Mouse (Mus musculus): ENCODE measurements at regions not wholly inside any gene's neighbourhood (a gene's known extent, or its start where the extent isn't known, plus 50 kb on each side); places are given as distances from the start of the nearest gene placed in this dataset.
"Not testable (repeated sequence)": the region's sequence is repeated elsewhere in the genome, so short reads cannot be mapped to it uniquely, and the experiment has no call there.

DNA sequence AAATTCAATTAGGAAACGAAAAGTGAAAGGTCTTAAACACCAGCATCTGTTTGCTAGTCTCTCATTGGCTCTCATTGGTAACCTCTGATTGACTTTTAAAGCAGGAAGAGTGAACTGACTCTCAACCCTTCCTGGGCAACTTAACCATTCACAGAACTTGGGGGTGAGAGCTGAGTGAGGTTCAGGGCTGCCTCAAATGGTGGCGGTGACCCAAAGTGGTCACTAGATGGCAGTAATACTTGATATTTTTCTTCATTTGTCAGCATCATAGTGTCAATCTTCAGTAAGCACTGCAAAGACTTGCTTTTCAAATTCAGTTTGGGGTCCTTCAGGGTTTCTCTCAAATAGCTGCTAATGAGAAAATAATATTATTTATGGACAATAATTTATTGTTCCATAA, 211.6 kb downstream of the Rab10 start:
- H3K4me2 ChIP-seq (ENCODE audit: insufficient read depth, low read depth, poor library complexity, severe bottlenecking); H3K9me3 ChIP-seq (replicated peaks; ENCODE audit: low read length); H3K36me3 ChIP-seq (replicated peaks in 1 of 2; ENCODE audit: control insufficient read depth in 1 of 2, insufficient read depth in 1 of 2, low read length in 1 of 2); in situ Hi-C loops (cut with MboI; ENCODE audit: low pct_ligation_motif_present, low pct_unique_long_range_greater_than_20kb, low sequenced_read_pairs); H3K27me3 ChIP-seq (replicated peaks); H3K27ac ChIP-seq (ENCODE audit: insufficient read depth, low read depth); H3K4me3 ChIP-seq (replicated peaks in 1 of 3; ENCODE audit: low read depth in 2 of 3, low read length in 2 of 3, poor library complexity in 1 of 3); H3K79me2 ChIP-seq (replicated peaks; ENCODE audit: control insufficient read depth, extremely low read depth, insufficient read depth, poor library complexity, severe bottlenecking); dilution Hi-C loops (cut with MboI; ENCODE audit: extremely low pct_ligation_motif_present, extremely low pct_unique_long_range_greater_than_20kb, low sequenced_read_pairs); H3K9ac ChIP-seq (ENCODE audit: insufficient read depth, low read depth); H3K4me1 ChIP-seq (ENCODE audit: control insufficient read depth in 1 of 2, insufficient read depth in 2 of 2): not testable (repeated sequence)
- peak in 1 of 2 experiments; percentile 37; a peak in 1 of 4 replicates for TF ChIP-seq CTCF (conservative IDR thresholded peaks at IDR 0.05 in 1 of 2, IDR thresholded peaks at IDR 0.05 in 1 of 2; ENCODE audit: low read depth in 2 of 2, low read length in 2 of 2)
- peak; percentile 12 for TF ChIP-seq RAD21 (IDR thresholded peaks at IDR 0.05; ENCODE audit: low read depth, low read length)
- TF ChIP-seq SMC3 (IDR thresholded peaks at IDR 0.05; ENCODE audit: low read depth, low read length), result peak; percentile 22; the same call in 1 of the 2 replicates
- peak; percentile 34 for DNase-seq (ENCODE audit: extremely low read depth)

- in situ Hi-C loops (cut with MboI; ENCODE audit: low pct_ligation_motif_present, low pct_unique_long_range_greater_than_20kb, low sequenced_read_pairs), result no loop called here
- no peak overlapping the region for H3K9ac ChIP-seq (ENCODE audit: insufficient read depth, low read depth)
- no peaks in the 10 kb centered on the region for H3K4me1 ChIP-seq (ENCODE audit: control insufficient read depth in 1 of 2, insufficient read depth in 2 of 2)
- no peak overlapping the region for H3K27ac ChIP-seq (ENCODE audit: insufficient read depth, low read depth)
- DNase-seq (ENCODE audit: extremely low read depth), result no peak
- dilution Hi-C loops (cut with MboI; ENCODE audit: extremely low pct_ligation_motif_present, extremely low pct_unique_long_range_greater_than_20kb, low sequenced_read_pairs), result no loop called here
- no peaks in the 10 kb centered on the region for H3K36me3 ChIP-seq (replicated peaks in 1 of 2; ENCODE audit: control insufficient read depth in 1 of 2, insufficient read depth in 1 of 2, low read length in 1 of 2)
- H3K4me3 ChIP-seq (replicated peaks in 1 of 3; ENCODE audit: low read depth in 2 of 3, low read length in 2 of 3, poor library complexity in 1 of 3), result no peak overlapping the region
- no peaks in the 10 kb centered on the region for H3K79me2 ChIP-seq (replicated peaks; ENCODE audit: control insufficient read depth, extremely low read depth, insufficient read depth, poor library complexity, severe bottlenecking)
- no peak overlapping the region for H3K4me2 ChIP-seq (ENCODE audit: insufficient read depth, low read depth, poor library complexity, severe bottlenecking)
- no peaks in the 10 kb centered on the region for H3K9me3 ChIP-seq (replicated peaks; ENCODE audit: low read length)
- H3K27me3 ChIP-seq (replicated peaks), result no peaks in the 10 kb centered on the region
- TF ChIP-seq MAZ (IDR thresholded peaks at IDR 0.05; ENCODE audit: low read depth, low read length) (no peak), CTCF (conservative IDR thresholded peaks at IDR 0.05 in 1 of 2, IDR thresholded peaks at IDR 0.05 in 1 of 2; ENCODE audit: low read depth in 2 of 2, low read length in 2 of 2) (no peak), USF1 (IDR thresholded peaks at IDR 0.05; ENCODE audit: low read depth, low read length) (no peak), GABPA (IDR thresholded peaks at IDR 0.05; ENCODE audit: insufficient replicate concordance, low read depth, low read length) (no peak)
Observed at GRCm38 (mm10) chr12:3094509-3094908, 215.3 kb downstream of the Rab10 start.

DNA sequence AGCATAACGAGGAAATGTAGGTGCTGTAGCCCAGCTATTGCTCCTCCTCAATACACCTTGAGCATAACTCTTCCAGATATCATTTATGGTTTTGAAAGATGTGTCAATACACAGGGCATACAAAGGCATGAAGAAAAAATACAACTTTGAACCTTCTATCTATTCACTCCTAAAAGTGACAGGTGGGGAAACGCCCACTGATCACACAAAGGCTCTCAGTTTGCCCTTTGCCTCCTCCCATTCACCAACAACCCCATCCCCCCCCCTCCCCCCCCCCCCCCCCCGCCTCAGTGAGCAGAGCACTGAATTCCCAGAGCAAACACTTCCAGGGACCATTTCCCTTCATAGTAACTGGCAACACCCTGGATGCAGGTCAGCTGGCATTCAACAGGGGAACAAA, 216.8 kb downstream of the Rab10 start:
- H3K36me3 ChIP-seq (replicated peaks in 1 of 2; ENCODE audit: control insufficient read depth in 1 of 2, insufficient read depth in 1 of 2, low read length in 1 of 2); H3K9ac ChIP-seq (ENCODE audit: insufficient read depth, low read depth); DNase-seq (ENCODE audit: extremely low read depth); H3K79me2 ChIP-seq (replicated peaks; ENCODE audit: control insufficient read depth, extremely low read depth, insufficient read depth, poor library complexity, severe bottlenecking); in situ Hi-C loops (cut with MboI; ENCODE audit: low pct_ligation_motif_present, low pct_unique_long_range_greater_than_20kb, low sequenced_read_pairs); H3K27me3 ChIP-seq (replicated peaks); dilution Hi-C loops (cut with MboI; ENCODE audit: extremely low pct_ligation_motif_present, extremely low pct_unique_long_range_greater_than_20kb, low sequenced_read_pairs); H3K27ac ChIP-seq (ENCODE audit: insufficient read depth, low read depth); H3K4me3 ChIP-seq (replicated peaks in 1 of 3; ENCODE audit: low read depth in 2 of 3, low read length in 2 of 3, poor library complexity in 1 of 3); H3K4me2 ChIP-seq (ENCODE audit: insufficient read depth, low read depth, poor library complexity, severe bottlenecking); H3K4me1 ChIP-seq (ENCODE audit: control insufficient read depth in 1 of 2, insufficient read depth in 2 of 2); H3K9me3 ChIP-seq (replicated peaks; ENCODE audit: low read length): not testable (repeated sequence)

DNA sequence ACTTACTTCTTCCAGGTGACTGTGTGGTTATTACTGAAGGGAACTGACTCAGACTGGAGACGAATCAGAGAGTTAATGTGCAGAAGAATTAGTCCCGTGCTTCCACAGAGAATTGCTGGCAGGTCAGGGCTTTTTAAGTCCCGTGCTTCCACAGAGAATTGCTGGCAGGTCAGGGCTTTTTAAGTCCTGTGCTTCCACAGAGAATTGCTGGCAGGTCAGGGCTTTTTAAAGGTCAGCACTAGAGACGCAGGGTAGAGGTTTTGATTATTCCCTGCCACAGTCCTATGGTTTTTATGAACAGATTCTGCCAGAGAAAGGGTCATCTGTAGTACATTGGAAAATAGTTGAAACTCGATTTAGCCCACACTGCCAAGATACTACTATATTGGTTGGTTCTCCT, 260.2 kb downstream of the Rab10 start:
- dilution Hi-C loops (cut with MboI; ENCODE audit: extremely low pct_ligation_motif_present, extremely low pct_unique_long_range_greater_than_20kb, low sequenced_read_pairs); H3K36me3 ChIP-seq (replicated peaks in 1 of 2; ENCODE audit: control insufficient read depth in 1 of 2, insufficient read depth in 1 of 2, low read length in 1 of 2); H3K27ac ChIP-seq (ENCODE audit: insufficient read depth, low read depth); H3K4me3 ChIP-seq (replicated peaks in 1 of 3; ENCODE audit: low read depth in 2 of 3, low read length in 2 of 3, poor library complexity in 1 of 3); in situ Hi-C loops (cut with MboI; ENCODE audit: low pct_ligation_motif_present, low pct_unique_long_range_greater_than_20kb, low sequenced_read_pairs); H3K4me2 ChIP-seq (ENCODE audit: insufficient read depth, low read depth, poor library complexity, severe bottlenecking); DNase-seq (ENCODE audit: extremely low read depth); H3K4me1 ChIP-seq (ENCODE audit: control insufficient read depth in 1 of 2, insufficient read depth in 2 of 2); H3K79me2 ChIP-seq (replicated peaks; ENCODE audit: control insufficient read depth, extremely low read depth, insufficient read depth, poor library complexity, severe bottlenecking); H3K9me3 ChIP-seq (replicated peaks; ENCODE audit: low read length); H3K27me3 ChIP-seq (replicated peaks); H3K9ac ChIP-seq (ENCODE audit: insufficient read depth, low read depth): not testable (repeated sequence)

GRCm38 (mm10) chr12:3018446-3018845, 291.3 kb downstream of the Rab10 start:
- H3K9ac ChIP-seq (ENCODE audit: insufficient read depth, low read depth); H3K9me3 ChIP-seq (replicated peaks; ENCODE audit: low read length); DNase-seq (ENCODE audit: extremely low read depth); H3K4me1 ChIP-seq (ENCODE audit: control insufficient read depth in 1 of 2, insufficient read depth in 2 of 2); H3K27me3 ChIP-seq (replicated peaks); H3K79me2 ChIP-seq (replicated peaks; ENCODE audit: control insufficient read depth, extremely low read depth, insufficient read depth, poor library complexity, severe bottlenecking); H3K36me3 ChIP-seq (replicated peaks in 1 of 2; ENCODE audit: control insufficient read depth in 1 of 2, insufficient read depth in 1 of 2, low read length in 1 of 2); H3K27ac ChIP-seq (ENCODE audit: insufficient read depth, low read depth); dilution Hi-C loops (cut with MboI; ENCODE audit: extremely low pct_ligation_motif_present, extremely low pct_unique_long_range_greater_than_20kb, low sequenced_read_pairs); H3K4me3 ChIP-seq (replicated peaks in 1 of 3; ENCODE audit: low read depth in 2 of 3, low read length in 2 of 3, poor library complexity in 1 of 3); in situ Hi-C loops (cut with MboI; ENCODE audit: low pct_ligation_motif_present, low pct_unique_long_range_greater_than_20kb, low sequenced_read_pairs); H3K4me2 ChIP-seq (ENCODE audit: insufficient read depth, low read depth, poor library complexity, severe bottlenecking): not testable (repeated sequence)

GRCm38 (mm10) chr12:3016777-3017176, 293.0 kb downstream of the Rab10 start:
- in situ Hi-C loops (cut with MboI; ENCODE audit: low pct_ligation_motif_present, low pct_unique_long_range_greater_than_20kb, low sequenced_read_pairs); H3K9me3 ChIP-seq (replicated peaks; ENCODE audit: low read length); H3K79me2 ChIP-seq (replicated peaks; ENCODE audit: control insufficient read depth, extremely low read depth, insufficient read depth, poor library complexity, severe bottlenecking); dilution Hi-C loops (cut with MboI; ENCODE audit: extremely low pct_ligation_motif_present, extremely low pct_unique_long_range_greater_than_20kb, low sequenced_read_pairs); H3K27me3 ChIP-seq (replicated peaks); H3K4me1 ChIP-seq (ENCODE audit: control insufficient read depth in 1 of 2, insufficient read depth in 2 of 2); H3K36me3 ChIP-seq (replicated peaks in 1 of 2; ENCODE audit: control insufficient read depth in 1 of 2, insufficient read depth in 1 of 2, low read length in 1 of 2); H3K9ac ChIP-seq (ENCODE audit: insufficient read depth, low read depth); H3K27ac ChIP-seq (ENCODE audit: insufficient read depth, low read depth); H3K4me2 ChIP-seq (ENCODE audit: insufficient read depth, low read depth, poor library complexity, severe bottlenecking); H3K4me3 ChIP-seq (replicated peaks in 1 of 3; ENCODE audit: low read depth in 2 of 3, low read length in 2 of 3, poor library complexity in 1 of 3); DNase-seq (ENCODE audit: extremely low read depth): not testable (repeated sequence)

All from CH12.LX (cell line).